Mouse (Mus musculus): ENCODE measurements around the gene Fbxo44. TPM values are rescaled to one million over a fixed set of nuclear protein-coding genes. Genes with fewer than 3 reads are reported as not detected.

Gene Fbxo44
- polyA plus RNA-seq, 1 experiment from 2014 or later, result 8.4 TPM

DNA sequence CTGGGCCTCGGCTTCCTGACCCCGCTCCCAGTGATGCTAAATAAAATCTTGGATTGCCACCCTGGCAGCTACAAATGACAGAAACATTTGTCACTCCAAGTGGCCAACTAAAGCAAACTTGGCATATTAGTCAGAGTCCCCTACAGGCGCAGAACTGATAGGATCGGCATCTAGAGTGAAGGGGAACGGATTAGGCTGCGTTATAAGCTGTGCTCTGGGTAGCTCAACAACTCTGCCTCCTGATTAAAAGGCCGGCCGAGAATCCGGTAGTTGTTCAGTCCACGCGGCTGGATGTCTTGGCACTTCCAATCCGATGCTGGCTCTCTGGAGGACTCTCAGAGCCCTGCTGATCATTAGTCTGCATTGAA is 14.2 kb upstream of the Fbxo44 start:
- 14% methylated on average over 12 of the region's 12 CpGs for WGBS
- Histone ChIP-seq H3K4me1 (ENCODE audit: insufficient read depth, low read depth, low read length) (no peaks in the 10 kb centered on the region), H3K27ac (ENCODE audit: low read length) (no peak overlapping the region), H3K4me3 (ENCODE audit: low read depth, low read length) (no peak overlapping the region), H3K27me3 (replicated peaks; ENCODE audit: insufficient read depth, low read length) (peaks cover 25% of the 10 kb centered on the region), H3K4me2 (replicated peaks; ENCODE audit: low read depth, low read length) (no peak overlapping the region), H3K9ac (replicated peaks; ENCODE audit: low read depth) (no peak overlapping the region), H3K36me3 (ENCODE audit: insufficient read depth, low read length) (no peaks in the 10 kb centered on the region), H3K9me3 (ENCODE audit: low read length) (no peaks in the 10 kb centered on the region)
- DNase-seq (ENCODE audit: low spot score) (no peak), ATAC-seq (no peak)
- TF ChIP-seq CTCF (IDR thresholded peaks at IDR 0.05) (no peak), EP300 (IDR thresholded peaks at IDR 0.05) (no peak)

DNA sequence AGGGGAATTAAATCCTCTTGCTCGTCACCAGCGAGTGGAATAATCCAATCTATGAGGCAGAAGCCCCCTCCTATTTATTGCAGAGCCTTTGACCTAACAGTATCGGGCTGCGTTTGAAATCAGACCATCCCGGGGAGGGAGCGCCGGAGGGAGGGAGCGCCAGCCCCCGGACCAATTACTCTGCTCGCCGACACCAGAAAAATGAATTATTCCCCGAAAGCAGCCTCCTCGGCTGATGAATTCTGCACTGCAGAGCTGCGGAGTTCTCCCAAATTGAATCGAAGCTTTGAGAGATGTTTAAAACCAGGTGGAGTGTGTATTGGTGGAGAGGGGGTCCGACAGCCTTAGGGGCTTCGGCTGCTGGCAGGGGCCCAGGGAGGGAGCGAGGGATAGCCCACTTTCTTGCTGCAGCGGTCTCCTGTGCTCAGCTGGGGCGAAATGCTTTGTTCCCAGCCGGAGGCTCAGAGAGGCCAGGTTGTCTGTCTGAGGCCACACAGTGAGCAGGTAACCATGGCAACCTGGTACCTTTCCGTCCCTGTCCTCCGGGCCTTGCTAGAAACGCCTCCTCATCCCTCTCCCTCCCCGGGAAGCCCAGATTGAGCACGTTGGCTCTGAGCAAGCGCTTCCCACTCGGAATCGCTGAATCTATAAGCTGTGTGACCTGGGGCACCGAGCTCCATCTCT is 13.7 kb upstream of the Fbxo44 start:
- Histone ChIP-seq H3K27me3 (replicated peaks; ENCODE audit: insufficient read depth, low read length) (peaks cover 25% of the 10 kb centered on the region), H3K27ac (ENCODE audit: low read length) (no peak overlapping the region), H3K4me2 (replicated peaks; ENCODE audit: low read depth, low read length) (no peak overlapping the region), H3K9ac (replicated peaks; ENCODE audit: low read depth) (no peak overlapping the region), H3K9me3 (ENCODE audit: low read length) (no peaks in the 10 kb centered on the region), H3K36me3 (ENCODE audit: insufficient read depth, low read length) (no peaks in the 10 kb centered on the region), H3K4me3 (ENCODE audit: low read depth, low read length) (no peak overlapping the region), H3K4me1 (ENCODE audit: insufficient read depth, low read depth, low read length) (no peaks in the 10 kb centered on the region)
- DNase-seq (ENCODE audit: low spot score), result no peak
- TF ChIP-seq EP300 (IDR thresholded peaks at IDR 0.05) (no peak), CTCF (IDR thresholded peaks at IDR 0.05) (no peak)
- ATAC-seq, result no peak
- WGBS, result 4% methylated on average over 30 of the region's 30 CpGs

DNA sequence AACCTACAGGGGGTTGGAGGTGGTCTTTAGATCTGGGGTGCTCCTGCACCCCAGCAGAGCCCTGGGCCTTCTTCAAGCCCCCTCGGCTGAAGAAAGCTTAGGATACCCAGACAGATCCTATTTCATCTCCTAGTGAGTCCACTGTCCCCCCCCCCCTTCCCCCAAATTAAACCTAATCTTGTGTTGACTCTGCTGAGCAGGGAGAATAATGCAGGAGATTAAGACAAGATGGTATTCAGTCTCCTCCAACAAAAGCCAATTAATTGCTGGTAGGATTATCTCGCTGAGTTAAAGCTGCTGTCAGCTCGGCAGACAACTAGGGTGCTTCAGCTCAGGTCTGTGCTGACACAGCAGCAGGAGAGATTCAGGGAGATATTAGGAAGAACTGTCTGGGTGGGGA is 11.0 kb upstream of the Fbxo44 start:
- Histone ChIP-seq H3K9ac (replicated peaks; ENCODE audit: low read depth) (no peak overlapping the region), H3K4me1 (ENCODE audit: insufficient read depth, low read depth, low read length) (no peaks in the 10 kb centered on the region), H3K4me3 (ENCODE audit: low read depth, low read length) (no peak overlapping the region), H3K4me2 (replicated peaks; ENCODE audit: low read depth, low read length) (no peak overlapping the region), H3K27ac (ENCODE audit: low read length) (no peak overlapping the region), H3K27me3 (replicated peaks; ENCODE audit: insufficient read depth, low read length) (peaks cover 33% of the 10 kb centered on the region), H3K9me3 (ENCODE audit: low read length) (no peaks in the 10 kb centered on the region), H3K36me3 (ENCODE audit: insufficient read depth, low read length) (no peaks in the 10 kb centered on the region)
- DNase-seq (ENCODE audit: low spot score) (no peak), ATAC-seq (no peak)
- WGBS, result 35% methylated on average over 3 of the region's 3 CpGs
- no peak for TF ChIP-seq EP300 (IDR thresholded peaks at IDR 0.05)
- no peak for TF ChIP-seq CTCF (IDR thresholded peaks at IDR 0.05)

DNA sequence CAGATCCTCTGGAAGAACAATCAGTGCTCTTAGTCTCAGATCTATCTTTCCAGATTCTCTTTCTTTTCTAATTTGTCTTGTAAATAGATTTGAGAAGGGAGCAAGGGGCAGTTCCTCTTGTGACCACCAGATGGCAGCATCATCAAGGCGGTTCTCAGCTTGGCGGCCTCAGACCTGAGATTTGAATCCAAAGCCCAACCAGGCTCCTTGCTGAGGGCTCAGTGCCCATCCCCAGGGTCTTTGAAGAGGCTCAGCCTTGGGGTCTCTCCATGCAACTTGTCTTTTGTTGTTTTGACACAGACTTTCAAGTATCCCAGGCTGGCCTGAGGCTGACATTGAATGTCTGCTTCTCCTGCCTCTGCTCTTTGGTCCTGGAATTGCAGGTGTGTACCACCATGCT is 10.6 kb upstream of the Fbxo44 start:
- Histone ChIP-seq H3K4me1 (ENCODE audit: insufficient read depth, low read depth, low read length) (no peaks in the 10 kb centered on the region), H3K27me3 (replicated peaks; ENCODE audit: insufficient read depth, low read length) (peaks cover 37% of the 10 kb centered on the region), H3K9ac (replicated peaks; ENCODE audit: low read depth) (no peak overlapping the region), H3K27ac (ENCODE audit: low read length) (no peak overlapping the region), H3K4me2 (replicated peaks; ENCODE audit: low read depth, low read length) (no peak overlapping the region), H3K4me3 (ENCODE audit: low read depth, low read length) (no peak overlapping the region), H3K36me3 (ENCODE audit: insufficient read depth, low read length) (no peaks in the 10 kb centered on the region), H3K9me3 (ENCODE audit: low read length) (no peaks in the 10 kb centered on the region)
- TF ChIP-seq CTCF (IDR thresholded peaks at IDR 0.05) (peak; percentile 95), EP300 (IDR thresholded peaks at IDR 0.05) (no peak)
- peak; percentile 57 for DNase-seq (ENCODE audit: low spot score)
- no peak for ATAC-seq
- 0% methylated on average over 2 of the region's 2 CpGs for WGBS

DNA sequence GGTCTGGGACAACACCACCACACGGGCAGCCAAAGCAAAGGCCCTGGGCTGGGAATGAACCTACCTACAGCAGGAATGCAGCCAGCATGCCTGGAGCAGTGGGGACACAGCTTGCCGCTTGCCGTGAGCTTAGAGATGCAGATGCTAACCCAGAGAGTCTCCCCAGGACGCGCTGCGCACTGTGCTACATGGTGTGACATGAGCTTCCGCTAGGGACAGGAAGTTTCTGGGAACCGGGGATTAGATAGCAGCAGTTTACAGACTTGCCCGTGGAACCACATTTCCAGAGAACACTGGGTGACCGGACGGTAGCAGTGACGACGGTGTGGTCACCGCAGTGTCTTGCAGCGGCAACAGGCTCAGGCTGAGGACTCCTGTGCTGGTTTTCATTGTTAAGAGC is 9.3 kb upstream of the Fbxo44 start:
- H3K9me3 ChIP-seq (ENCODE audit: low read length), result no peaks in the 10 kb centered on the region
- H3K9ac ChIP-seq (replicated peaks; ENCODE audit: low read depth), result no peak overlapping the region
- H3K4me3 ChIP-seq (ENCODE audit: low read depth, low read length), result no peak overlapping the region
- TF ChIP-seq CTCF (IDR thresholded peaks at IDR 0.05) (no peak), EP300 (IDR thresholded peaks at IDR 0.05) (no peak)
- H3K27ac ChIP-seq (ENCODE audit: low read length), result no peak overlapping the region
- DNase-seq (ENCODE audit: low spot score) (no peak), ATAC-seq (no peak)
- H3K4me2 ChIP-seq (replicated peaks; ENCODE audit: low read depth, low read length), result no peak overlapping the region
- peaks cover 41% of the 10 kb centered on the region for H3K27me3 ChIP-seq (replicated peaks; ENCODE audit: insufficient read depth, low read length)
- WGBS, result 22% methylated on average over 15 of the region's 15 CpGs
- H3K4me1 ChIP-seq (ENCODE audit: insufficient read depth, low read depth, low read length), result no peaks in the 10 kb centered on the region
- H3K36me3 ChIP-seq (ENCODE audit: insufficient read depth, low read length), result no peaks in the 10 kb centered on the region

DNA sequence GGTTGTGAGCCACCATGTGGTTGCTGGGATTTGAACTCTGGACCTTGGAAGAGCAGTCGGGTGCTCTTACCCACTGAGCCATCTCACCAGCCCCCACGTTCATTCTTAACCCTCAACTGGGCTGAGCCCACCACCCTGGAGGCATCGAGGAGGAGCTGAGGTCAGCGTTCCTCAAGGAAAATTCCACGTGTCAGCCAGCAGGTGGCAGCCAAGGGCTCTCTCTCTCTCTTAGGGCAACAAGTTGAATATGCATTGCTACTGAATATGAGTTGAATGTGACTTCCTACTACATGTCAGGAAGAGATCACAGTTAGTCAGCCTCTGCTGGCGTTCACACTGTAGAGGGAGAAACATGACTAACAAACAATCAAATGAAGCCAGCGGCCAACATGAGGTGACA is 8.0 kb upstream of the Fbxo44 start:
- H3K4me1 ChIP-seq (ENCODE audit: insufficient read depth, low read depth, low read length), result no peaks in the 10 kb centered on the region
- TF ChIP-seq EP300 (IDR thresholded peaks at IDR 0.05) (no peak), CTCF (IDR thresholded peaks at IDR 0.05) (peak; percentile 87)
- H3K27ac ChIP-seq (ENCODE audit: low read length), result no peak overlapping the region
- H3K4me3 ChIP-seq (ENCODE audit: low read depth, low read length), result no peak overlapping the region
- ATAC-seq (no peak), DNase-seq (ENCODE audit: low spot score) (peak; percentile 68)
- no peak overlapping the region for H3K9ac ChIP-seq (replicated peaks; ENCODE audit: low read depth)
- WGBS, result 20% methylated on average over 7 of the region's 7 CpGs
- H3K27me3 ChIP-seq (replicated peaks; ENCODE audit: insufficient read depth, low read length), result peaks cover 42% of the 10 kb centered on the region
- H3K36me3 ChIP-seq (ENCODE audit: insufficient read depth, low read length), result no peaks in the 10 kb centered on the region
- no peaks in the 10 kb centered on the region for H3K9me3 ChIP-seq (ENCODE audit: low read length)
- no peak overlapping the region for H3K4me2 ChIP-seq (replicated peaks; ENCODE audit: low read depth, low read length)

DNA sequence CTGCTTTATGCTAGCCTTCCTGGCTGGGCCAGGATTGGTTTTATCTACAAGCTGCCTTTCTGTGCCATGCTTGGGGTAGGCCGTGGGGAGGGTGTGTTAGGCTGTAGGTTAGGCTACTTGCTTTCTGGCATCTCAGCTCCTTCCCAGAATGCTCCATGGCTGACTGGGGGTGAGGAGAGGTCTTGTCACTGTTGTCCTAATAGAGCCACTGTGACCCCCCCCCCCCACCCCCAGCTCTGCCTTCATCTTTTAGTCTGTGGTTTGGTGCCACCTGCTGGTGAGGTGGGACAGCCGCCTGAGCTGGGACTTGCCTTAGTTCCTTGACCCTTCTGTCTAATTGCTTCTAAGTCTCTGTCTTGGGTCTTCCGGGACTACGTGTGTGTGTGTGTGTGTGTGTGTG is 6.7 kb upstream of the Fbxo44 start:
- H3K27me3 ChIP-seq (replicated peaks; ENCODE audit: insufficient read depth, low read length), result peaks cover 49% of the 10 kb centered on the region
- DNase-seq (ENCODE audit: low spot score), result peak; percentile 69
- no peak overlapping the region for H3K4me2 ChIP-seq (replicated peaks; ENCODE audit: low read depth, low read length)
- H3K27ac ChIP-seq (ENCODE audit: low read length), result no peak overlapping the region
- ATAC-seq, result no peak
- TF ChIP-seq EP300 (IDR thresholded peaks at IDR 0.05) (no peak), CTCF (IDR thresholded peaks at IDR 0.05) (peak; percentile 71)
- H3K4me3 ChIP-seq (ENCODE audit: low read depth, low read length), result no peak overlapping the region
- WGBS, result 11% methylated on average over 4 of the region's 4 CpGs
- no peak overlapping the region for H3K9ac ChIP-seq (replicated peaks; ENCODE audit: low read depth)
- H3K9me3 ChIP-seq (ENCODE audit: low read length), result no peaks in the 10 kb centered on the region
- no peaks in the 10 kb centered on the region for H3K36me3 ChIP-seq (ENCODE audit: insufficient read depth, low read length)
- H3K4me1 ChIP-seq (ENCODE audit: insufficient read depth, low read depth, low read length), result no peaks in the 10 kb centered on the region
